Mouse (Mus musculus) midbrain, embryonic 16.5 days (tissue): ENCODE data around the gene Olfr749. TPM values are rescaled to one million over a fixed set of nuclear protein-coding genes. Genes with fewer than 3 reads are reported as not detected.
"Not testable (repeated sequence)": the region's sequence is repeated elsewhere in the genome, so short reads cannot be mapped to it uniquely, and the experiment has no call there.

Source experiments
- ATAC-seq: fragments of 200-750 bp; cut with Nextera tagmentation; 2 replicates; pipeline ENCODE4 v1.8.0; 2017; ENCODE audit warnings: moderate TSS enrichment
- H3K27ac ChIP-seq: fragments of 300-500 bp; sonication (generic); 2 replicates; pipeline ENCODE4 v1.5.1; 2014; ENCODE audit warnings: mild to moderate bottlenecking, low read length, mixed read lengths
- H3K27me3 ChIP-seq: fragments of 300-500 bp; sonication (generic); 2 replicates; pipeline ENCODE4 v1.6.1; 2014; ENCODE audit warnings: low read depth, low read length, mixed read lengths; ENCODE audit not compliant: control insufficient read depth, insufficient read depth
- H3K36me3 ChIP-seq: fragments of 300-500 bp; sonication (generic); 2 replicates; pipeline ENCODE4 v1.6.1; 2014; ENCODE audit warnings: mild to moderate bottlenecking, low read length, moderate library complexity, mixed read lengths; ENCODE audit not compliant: control insufficient read depth, insufficient read depth
- H3K4me1 ChIP-seq: fragments of 300-500 bp; sonication (generic); 2 replicates; pipeline ENCODE4 v1.6.1; 2014; ENCODE audit warnings: mild to moderate bottlenecking, low read length, mixed read lengths; ENCODE audit not compliant: control insufficient read depth, insufficient read depth
- H3K4me2 ChIP-seq: fragments of 300-500 bp; sonication (generic); 2 replicates; pipeline ENCODE4 v1.6.1; 2014; ENCODE audit warnings: mild to moderate bottlenecking, low read length, mixed read lengths
- H3K4me3 ChIP-seq: fragments of 300-500 bp; sonication (generic); 2 replicates; pipeline ENCODE4 v1.5.1; 2014; ENCODE audit warnings: low read depth, mild to moderate bottlenecking, low read length, moderate library complexity, mixed read lengths
- H3K9ac ChIP-seq: fragments of 300-500 bp; sonication (generic); 2 replicates; pipeline ENCODE4 v1.6.1; 2014; ENCODE audit warnings: low read depth, low read length, mixed read lengths
- H3K9me3 ChIP-seq: fragments of 300-500 bp; sonication (generic); replicated peaks from 2 replicates; pipeline ENCODE4 v1.6.1; 2014; ENCODE audit warnings: mild to moderate bottlenecking, low read length, mixed read lengths; ENCODE audit not compliant: control insufficient read depth, poor library complexity, severe bottlenecking
- WGBS: fragments of 180-500 bp; shearing (Covaris S2); extraction: QIAGEN DNeasy Blood & Tissue Kit; methylation state at CpG from one replicate; pipeline ENCODE4 v1.1.7; 2014; 5-methylcytosine and 5-hydroxymethylcytosine counted together
- polyA plus RNA-seq: library from polyadenylated mRNA; unstranded; fragments of >200 nt; fragmentation: Nextera tagmentation; extraction: Ambion mirVana; gene quantifications from 2 replicates; pipeline ENCODE4 v1.2.1, GENCODE M21; 2015

Gene Olfr749
- polyA plus RNA-seq, 1 experiment from 2014 or later = not detected

DNA sequence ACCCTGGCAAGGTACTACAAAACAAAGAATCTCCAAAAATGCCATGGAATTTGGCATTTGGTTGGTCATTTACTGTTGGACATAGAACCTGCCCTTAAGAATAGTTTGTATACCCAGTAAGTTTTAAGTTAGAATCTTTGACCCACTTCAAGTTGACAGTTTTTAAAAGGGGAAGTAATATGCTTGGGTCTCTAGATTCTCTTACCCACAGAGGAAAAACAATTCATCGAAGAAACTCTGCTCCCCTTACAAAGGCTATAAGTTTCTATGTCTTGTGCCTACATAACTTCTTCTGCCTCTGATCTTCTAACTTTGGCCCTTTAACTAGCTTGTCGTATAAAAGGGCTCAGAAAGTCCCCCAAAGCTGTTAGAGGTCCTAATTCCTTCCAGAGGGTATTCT, 4.6 kb downstream of the Olfr749 start:
- Histone ChIP-seq H3K27me3 (no peaks in the 10 kb centered on the region), H3K4me3 (no peak overlapping the region), H3K9ac (no peak overlapping the region), H3K4me1 (no peaks in the 10 kb centered on the region), H3K36me3 (no peaks in the 10 kb centered on the region), H3K9me3 (no peaks in the 10 kb centered on the region), H3K4me2 (no peak overlapping the region), H3K27ac (no peak overlapping the region)
- WGBS = 78% methylated on average over 2 of the region's 2 CpGs
- no peak for ATAC-seq

GRCm38 (mm10) chr14:50722371-50722770, 22.5 kb downstream of the Olfr749 start:
- H3K27ac ChIP-seq, H3K4me1 ChIP-seq, ATAC-seq, H3K9ac ChIP-seq, H3K36me3 ChIP-seq, H3K9me3 ChIP-seq, H3K4me3 ChIP-seq, H3K27me3 ChIP-seq, H3K4me2 ChIP-seq: not testable (repeated sequence)
- WGBS = 89% methylated on average over 3 of the region's 4 CpGs

DNA sequence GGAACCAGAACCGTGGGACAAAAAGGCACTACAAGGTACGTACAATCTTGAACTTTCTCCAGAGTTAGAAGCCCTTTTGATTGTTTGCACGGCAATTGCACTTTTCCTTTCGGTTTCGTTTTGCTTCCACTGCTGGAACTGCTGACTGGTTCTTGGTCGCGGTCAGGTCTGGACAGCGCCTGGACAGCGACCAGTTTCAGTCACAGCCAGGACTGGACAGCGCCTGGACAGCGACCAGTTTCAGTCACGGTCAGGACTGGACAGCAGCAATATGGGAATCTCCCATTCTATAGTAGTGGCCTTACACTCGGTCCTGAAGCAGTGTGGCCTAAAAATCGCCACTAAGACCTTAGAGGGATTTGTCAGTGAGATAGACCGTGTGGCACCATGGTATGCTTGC, 25.0 kb downstream of the Olfr749 start:
- not testable (repeated sequence) for ATAC-seq, H3K4me3 ChIP-seq, H3K27ac ChIP-seq, H3K27me3 ChIP-seq, H3K4me2 ChIP-seq, H3K4me1 ChIP-seq, H3K36me3 ChIP-seq, H3K9ac ChIP-seq, H3K9me3 ChIP-seq
- WGBS = 94% methylated on average over 14 of the region's 15 CpGs

DNA sequence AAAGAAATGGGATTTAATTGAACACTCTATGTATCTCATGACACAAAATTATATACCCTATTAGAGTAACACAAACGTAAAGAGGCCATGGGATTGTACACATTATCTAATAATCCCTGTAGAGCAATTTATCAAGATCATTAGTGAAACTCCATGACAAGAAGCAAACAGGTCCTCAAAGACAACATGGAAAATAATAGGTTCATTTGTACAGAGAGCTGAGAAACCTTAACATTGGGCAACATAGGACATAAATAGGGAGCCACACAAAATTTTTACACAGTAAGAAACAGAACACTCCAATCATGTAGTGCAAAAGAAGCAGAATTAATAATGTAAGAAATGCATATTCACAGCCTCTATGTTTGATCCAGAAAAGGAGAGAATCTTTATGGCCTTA, 37.8 kb downstream of the Olfr749 start, which contains the start of gene Olfr748:
Olfr748 (plus strand) TSS at position 301 of the 400 bp plus-strand sequence.
- Histone ChIP-seq H3K27me3 (no peaks in the 10 kb centered on the region), H3K4me2 (no peak within 1 kb of the TSS), H3K9me3 (no peaks in the 10 kb centered on the region), H3K4me3 (no peak within 1 kb of the TSS), H3K27ac (no peak within 1 kb of the TSS), H3K4me1 (no peaks in the 10 kb centered on the region), H3K9ac (no peak within 1 kb of the TSS), H3K36me3 (no peaks in the 10 kb centered on the region)
- 70% methylated on average over 1 of the region's 1 CpGs for WGBS
- no peak for ATAC-seq

GRCm38 (mm10) chr14:50693106-50693505, 51.8 kb downstream of the Olfr749 start, which contains the start of gene Olfr747:
TSS of gene Olfr747 (minus strand) at chr14:50693206.
- Histone ChIP-seq H3K4me1 (no peaks in the 10 kb centered on the region), H3K4me2 (no peak within 1 kb of the TSS), H3K9me3 (no peaks in the 10 kb centered on the region), H3K27ac (no peak within 1 kb of the TSS), H3K27me3 (no peaks in the 10 kb centered on the region), H3K4me3 (no peak within 1 kb of the TSS), H3K9ac (no peak within 1 kb of the TSS), H3K36me3 (no peaks in the 10 kb centered on the region)
- 90% methylated on average over 3 of the region's 3 CpGs for WGBS
- ATAC-seq = no peak

Other genes with a start within 250 kb of the Olfr749 start
- not detected in 2 replicates for gene Olfr742, start 241.5 kb downstream of the Olfr749 start, polyA plus RNA-seq
- gene Olfr743, start 223.3 kb downstream of the Olfr749 start, polyA plus RNA-seq = not detected in 2 replicates
- not detected in 2 replicates for gene Olfr744, start 130.2 kb downstream of the Olfr749 start, polyA plus RNA-seq
- gene Olfr745, start 105.7 kb downstream of the Olfr749 start, polyA plus RNA-seq = not detected in 2 replicates
- not detected in 2 replicates for gene Olfr746, start 98.0 kb downstream of the Olfr749 start, polyA plus RNA-seq
- gene Olfr747, start 51.9 kb downstream of the Olfr749 start, polyA plus RNA-seq = not detected in 2 replicates
- gene Olfr748, start 37.7 kb downstream of the Olfr749 start, polyA plus RNA-seq = not detected in 2 replicates
- gene Ttc5, start 40.4 kb upstream of the Olfr749 start, polyA plus RNA-seq = 132 and 133 TPM in 2 replicates
- gene Ccnb1ip1, start 62.6 kb upstream of the Olfr749 start, polyA plus RNA-seq = not detected in 2 replicates
- 39.1 and 41.5 TPM in 2 replicates for gene Parp2, start 62.7 kb upstream of the Olfr749 start, polyA plus RNA-seq
- 1.6 and 2.9 TPM in 2 replicates for gene Tep1, start 125.5 kb upstream of the Olfr749 start, polyA plus RNA-seq
- 2.4 and 2.8 TPM in 2 replicates for gene Klhl33, start 152.4 kb upstream of the Olfr749 start, polyA plus RNA-seq
- gene Osgep, start 179.8 kb upstream of the Olfr749 start, polyA plus RNA-seq = 113 and 117 TPM in 2 replicates
- 173 and 193 TPM in 2 replicates for gene Apex1, start 179.9 kb upstream of the Olfr749 start, polyA plus RNA-seq
- 95.0 and 99.5 TPM in 2 replicates for gene Pip4p1, start 185.8 kb upstream of the Olfr749 start, polyA plus RNA-seq
- 20.8 and 22.8 TPM in 2 replicates for gene Pnp, start 186.0 kb upstream of the Olfr749 start, polyA plus RNA-seq
- gene Gm49342, start 199.4 kb upstream of the Olfr749 start, polyA plus RNA-seq = not detected in 2 replicates
- gene Pnp2, start 210.9 kb upstream of the Olfr749 start, polyA plus RNA-seq = 1.1 and 1.3 TPM in 2 replicates